Mouse (Mus musculus) cortical plate, adult 2 months (tissue): ENCODE measurements around the gene Prr5l.

ENCODE experiments used
- CTCF ChIP-seq: fragments of 200-500 bp; IDR thresholded peaks from 2 replicates; pipeline ENCODE4 v1.5.1; 2011; ENCODE audit warnings: mild to moderate bottlenecking, control low read depth, low read length; ENCODE audit not compliant: insufficient read depth; ENCODE audit errors: extremely low read depth
- POLR2A ChIP-seq: fragments of 200-500 bp; IDR thresholded peaks from 2 replicates; pipeline ENCODE4 v1.6.1; 2011; ENCODE audit warnings: mild to moderate bottlenecking, low read length, control low read depth; ENCODE audit not compliant: insufficient read depth; ENCODE audit errors: extremely low read depth

DNA sequence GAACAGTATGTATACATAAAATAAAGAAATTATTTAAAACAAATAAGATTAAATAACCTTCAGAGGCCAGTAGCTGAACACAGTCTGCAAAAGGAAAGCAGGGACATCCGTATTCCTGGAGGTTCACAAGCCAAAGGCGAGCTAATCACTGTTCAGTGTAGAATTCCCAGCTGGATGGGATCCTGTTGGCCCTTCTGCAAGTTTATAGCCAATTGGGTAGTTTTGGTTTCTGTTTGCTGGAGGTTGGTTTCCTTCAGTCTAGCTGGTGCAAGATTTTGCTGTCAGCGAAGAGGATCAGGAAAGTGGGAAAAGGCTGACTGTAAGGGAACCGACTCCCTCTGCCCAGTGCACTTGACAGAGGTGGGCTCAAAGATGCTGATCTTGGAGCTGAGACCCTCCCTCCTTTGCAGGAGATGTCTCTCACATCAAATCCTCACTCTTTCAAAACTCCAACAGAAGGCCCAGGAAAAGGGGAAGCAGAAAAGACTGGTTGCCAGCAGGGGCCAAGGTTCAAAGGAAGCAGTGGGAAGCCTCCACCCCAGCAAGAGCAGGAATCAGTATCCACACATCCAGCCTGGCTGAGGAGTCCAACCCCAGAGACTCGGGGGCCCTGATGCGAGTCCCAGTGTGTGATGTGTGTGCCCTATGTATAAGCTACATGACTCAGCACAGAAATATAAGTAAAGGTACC lies 69.1 kb downstream of the Prr5l start:
- TF ChIP-seq POLR2A: no peak
- no peak for TF ChIP-seq CTCF
